Mouse (Mus musculus) forebrain, postnatal 0 days (tissue): ENCODE data around the gene Syce2. TPM values are rescaled to one million over a fixed set of nuclear protein-coding genes. Genes with fewer than 3 reads are reported as not detected.

Source experiments
- ATAC-seq: fragments of 200-750 bp; cut with Nextera tagmentation; 2 replicates; pipeline ENCODE4 v1.8.0; 2017; ENCODE audit warnings: mild to moderate bottlenecking, moderate library complexity
- DNase-seq: peaks from one replicate; pipeline ENCODE4 v3.0.0-alpha.2; 2015
- H3K27ac ChIP-seq: fragments of 300-500 bp; sonication (generic); 2 replicates; pipeline ENCODE4 v1.5.1; 2014; ENCODE audit warnings: low read depth, mild to moderate bottlenecking, antibody characterized with exemption, low read length, moderate library complexity, mixed read lengths
- H3K27me3 ChIP-seq: fragments of 300-500 bp; sonication (generic); 2 replicates; pipeline ENCODE4 v1.6.1; 2014; ENCODE audit warnings: mild to moderate bottlenecking, low read length, mixed read lengths; ENCODE audit not compliant: insufficient read depth
- H3K36me3 ChIP-seq: fragments of 300-500 bp; sonication (generic); 2 replicates; pipeline ENCODE4 v1.6.1; 2014; ENCODE audit warnings: mild to moderate bottlenecking, moderate library complexity; ENCODE audit not compliant: insufficient read depth
- H3K4me1 ChIP-seq: fragments of 300-500 bp; sonication (generic); 2 replicates; pipeline ENCODE4 v1.6.1; 2014; ENCODE audit warnings: antibody characterized with exemption; ENCODE audit not compliant: insufficient read depth
- H3K4me2 ChIP-seq: fragments of 300-500 bp; sonication (generic); 2 replicates; pipeline ENCODE4 v1.6.1; 2014; ENCODE audit warnings: low read depth, mild to moderate bottlenecking, moderate library complexity
- H3K4me3 ChIP-seq: fragments of 300-500 bp; sonication (generic); 2 replicates; pipeline ENCODE4 v1.5.1; 2014; ENCODE audit warnings: low read depth, low read length, mixed read lengths
- H3K9ac ChIP-seq: fragments of 300-500 bp; sonication (generic); 2 replicates; pipeline ENCODE4 v1.6.1; 2014; ENCODE audit warnings: mild to moderate bottlenecking
- H3K9me3 ChIP-seq: fragments of 300-500 bp; sonication (generic); 2 replicates; pipeline ENCODE4 v1.6.1; 2016; ENCODE audit warnings: low read length
- CTCF ChIP-seq: sonication (generic); IDR thresholded peaks from 2 replicates; pipeline ENCODE4 v1.5.1; 2016; ENCODE audit warnings: antibody characterized with exemption, control low read depth, low read depth
- WGBS: fragments of 180-500 bp; shearing (Covaris S2); extraction: QIAGEN DNeasy Blood & Tissue Kit; methylation state at CpG from one replicate; pipeline ENCODE4 v1.1.7; 2014; 5-methylcytosine and 5-hydroxymethylcytosine counted together
- polyA plus RNA-seq: library from polyadenylated mRNA; unstranded; fragments of >200 nt; fragmentation: Nextera tagmentation; extraction: Ambion mirVana; gene quantifications from 2 replicates; pipeline ENCODE4 v1.2.1, GENCODE M21; 2015
- total RNA-seq: library from RNA; depleted of rRNA; stranded (reverse); fragments of >200 nt; gene quantifications from 2 replicates; pipeline ENCODE4 v1.2.3, GENCODE M21; 2014

Syce2 gene
- total and polyA plus RNA-seq, 2 experiments from 2014 or later: 27.5 to 77.9 TPM

- TF ChIP-seq CTCF: no peak
Observed at GRCm38 (mm10) chr8:84872309-84872965, 526 bp downstream of the Syce2 start.

GRCm38 (mm10) chr8:84873016-84873415, 1.1 kb downstream of the Syce2 start:
- Histone ChIP-seq H3K36me3 (peaks cover 22% of the 10 kb centered on the region), H3K4me3 (peak overlapping the region; percentile 49), H3K9ac (no peak overlapping the region), H3K4me2 (peak overlapping the region; percentile 87), H3K27me3 (no peaks in the 10 kb centered on the region), H3K9me3 (no peaks in the 10 kb centered on the region), H3K27ac (no peak overlapping the region), H3K4me1 (0 out of 2 replicates have a peak, but pooled peaks cover 4% of the 10 kb centered on the region)
- whole genome bisulfite sequencing: 79% methylated on average over 4 of the region's 4 CpGs
- TF ChIP-seq CTCF: no peak
- ATAC-seq: no peak
- no peak for DNase-seq

More at GRCm38 (mm10) chr8:84872309-84872965, 526 bp downstream of the Syce2 start:
- no peak overlapping the region for H3K27ac ChIP-seq
- peak overlapping the region; percentile 49 for H3K4me3 ChIP-seq
- ATAC-seq (peak; percentile 59), DNase-seq (peak; percentile 17)
- H3K27me3 ChIP-seq: no peaks in the 10 kb centered on the region
- peaks cover 27% of the 10 kb centered on the region for H3K36me3 ChIP-seq
- H3K9ac ChIP-seq: peak overlapping the region; percentile 53
- no peaks in the 10 kb centered on the region for H3K9me3 ChIP-seq
- H3K4me2 ChIP-seq: peak overlapping the region; percentile 87
- 0 out of 2 replicates have a peak, but pooled peaks cover 4% of the 10 kb centered on the region for H3K4me1 ChIP-seq
- WGBS: 8% methylated on average over 54 of the region's 54 CpGs

GRCm38 (mm10) chr8:84874339-84874738, 2.4 kb downstream of the Syce2 start:
- no peak overlapping the region for H3K9ac ChIP-seq
- 0 out of 2 replicates have a peak, but pooled peaks cover 4% of the 10 kb centered on the region for H3K4me1 ChIP-seq
- ATAC-seq (no peak), DNase-seq (no peak)
- no peaks in the 10 kb centered on the region for H3K27me3 ChIP-seq
- H3K36me3 ChIP-seq: peaks cover 8% of the 10 kb centered on the region; the same call in 1 of the 2 replicates
- WGBS: 89% methylated on average over 3 of the region's 3 CpGs
- no peak overlapping the region for H3K4me2 ChIP-seq
- H3K27ac ChIP-seq: no peak overlapping the region
- TF ChIP-seq CTCF: no peak
- no peak overlapping the region for H3K4me3 ChIP-seq
- no peaks in the 10 kb centered on the region for H3K9me3 ChIP-seq

- peak overlapping the region; percentile 50 for H3K27ac ChIP-seq
- no peak overlapping the region for H3K9ac ChIP-seq
- no peak for ATAC-seq
- 49% methylated on average over 3 of the region's 3 CpGs for WGBS
- H3K27me3 ChIP-seq: no peaks in the 10 kb centered on the region
- H3K4me1 ChIP-seq: 0 out of 2 replicates have a peak, but pooled peaks cover 3% of the 10 kb centered on the region
- H3K36me3 ChIP-seq: no peaks in the 10 kb centered on the region
- H3K9me3 ChIP-seq: no peaks in the 10 kb centered on the region
- H3K4me2 ChIP-seq: no peak overlapping the region
- peak; percentile 21 for DNase-seq
- no peak overlapping the region for H3K4me3 ChIP-seq
- no peak for TF ChIP-seq CTCF
Observed at GRCm38 (mm10) chr8:84877297-84878035, 5.6 kb downstream of the Syce2 start.

GRCm38 (mm10) chr8:84878915-84879314, 7.0 kb downstream of the Syce2 start:
- Histone ChIP-seq H3K9ac (no peak overlapping the region), H3K27ac (no peak overlapping the region), H3K4me2 (no peak overlapping the region), H3K4me1 (no peaks in the 10 kb centered on the region), H3K36me3 (no peaks in the 10 kb centered on the region), H3K4me3 (no peak overlapping the region), H3K9me3 (no peaks in the 10 kb centered on the region), H3K27me3 (no peaks in the 10 kb centered on the region)
- WGBS: 85% methylated on average over 1 of the region's 1 CpGs
- ATAC-seq (no peak), DNase-seq (no peak)
- TF ChIP-seq CTCF: no peak

- Histone ChIP-seq H3K9ac (no peak overlapping the region), H3K27ac (no peak overlapping the region), H3K27me3 (no peaks in the 10 kb centered on the region), H3K4me1 (no peaks in the 10 kb centered on the region), H3K4me3 (no peak overlapping the region), H3K9me3 (no peaks in the 10 kb centered on the region), H3K4me2 (no peak overlapping the region), H3K36me3 (peaks cover 38% of the 10 kb centered on the region)
- no peak for TF ChIP-seq CTCF
- 86% methylated on average over 4 of the region's 4 CpGs for WGBS
- ATAC-seq (no peak), DNase-seq (no peak)
Observed at GRCm38 (mm10) chr8:84884728-84885127, 12.8 kb downstream of the Syce2 start.

GRCm38 (mm10) chr8:84888280-84888679, 16.4 kb downstream of the Syce2 start:
- DNase-seq (no peak), ATAC-seq (no peak)
- Histone ChIP-seq H3K9me3 (no peaks in the 10 kb centered on the region), H3K27me3 (no peaks in the 10 kb centered on the region), H3K4me3 (no peak overlapping the region), H3K4me1 (peaks cover 5% of the 10 kb centered on the region; the same call in 1 of the 2 replicates), H3K27ac (no peak overlapping the region), H3K9ac (no peak overlapping the region), H3K36me3 (peaks cover 52% of the 10 kb centered on the region), H3K4me2 (no peak overlapping the region)
- WGBS: 96% methylated on average over 3 of the region's 3 CpGs
- no peak for TF ChIP-seq CTCF
